Mouse (Mus musculus) liver, embryonic 15.5 days (tissue): ENCODE results near the gene Olfr692. TPM values are rescaled to one million over a fixed set of nuclear protein-coding genes. Genes with fewer than 3 reads are reported as not detected.
"Not testable (repeated sequence)": the region's sequence is repeated elsewhere in the genome, so short reads cannot be mapped to it uniquely, and the experiment has no call there.

Experiments
- ATAC-seq: fragments of 200-750 bp; cut with Nextera tagmentation; 2 replicates; pipeline ENCODE4 v1.8.0; 2017; ENCODE audit warnings: moderate number of reproducible peaks, mild to moderate bottlenecking, moderate library complexity; ENCODE audit not compliant: insufficient read depth
- H3K27ac ChIP-seq: fragments of 300-500 bp; sonication (generic); replicated peaks from 2 replicates; pipeline ENCODE4 v1.5.1; 2015; ENCODE audit warnings: mild to moderate bottlenecking, inconsistent platforms
- H3K27me3 ChIP-seq: fragments of 300-500 bp; sonication (generic); 2 replicates; pipeline ENCODE4 v1.6.1; 2015; ENCODE audit warnings: mild to moderate bottlenecking, inconsistent platforms
- H3K36me3 ChIP-seq: fragments of 300-500 bp; sonication (generic); replicated peaks from 2 replicates; pipeline ENCODE4 v1.6.1; 2015; ENCODE audit warnings: moderate library complexity, mild to moderate bottlenecking, inconsistent platforms
- H3K4me1 ChIP-seq: fragments of 300-500 bp; sonication (generic); replicated peaks from 2 replicates; pipeline ENCODE4 v1.6.1; 2015; ENCODE audit warnings: inconsistent platforms
- H3K4me2 ChIP-seq: fragments of 300-500 bp; sonication (generic); 2 replicates; pipeline ENCODE4 v1.6.1; 2015; ENCODE audit warnings: moderate library complexity, mild to moderate bottlenecking, inconsistent platforms
- H3K4me3 ChIP-seq: fragments of 300-500 bp; sonication (generic); replicated peaks from 2 replicates; pipeline ENCODE4 v1.5.1; 2015; ENCODE audit warnings: mild to moderate bottlenecking, inconsistent platforms
- H3K9ac ChIP-seq: fragments of 300-500 bp; sonication (generic); 2 replicates; pipeline ENCODE4 v1.6.1; 2015; ENCODE audit warnings: moderate library complexity, mild to moderate bottlenecking, inconsistent platforms
- H3K9me3 ChIP-seq: fragments of 300-500 bp; sonication (generic); replicated peaks from 2 replicates; pipeline ENCODE4 v1.6.1; 2016; ENCODE audit warnings: inconsistent platforms
- WGBS: fragments of 180-500 bp; shearing (Covaris S2); methylation state at CpG from one replicate; pipeline ENCODE4 v1.1.7; 2015; ENCODE audit warnings: mixed read lengths; ENCODE audit not compliant: insufficient replicate concordance; 5-methylcytosine and 5-hydroxymethylcytosine counted together
- polyA plus RNA-seq: library from polyadenylated mRNA; unstranded; fragments of >200 nt; fragmentation: Nextera tagmentation; extraction: Ambion mirVana; gene quantifications from 2 replicates; pipeline ENCODE4 v1.2.1, GENCODE M21; 2015

Olfr692 gene
- polyA plus RNA-seq, 1 experiment from 2014 or later, result not detected

DNA sequence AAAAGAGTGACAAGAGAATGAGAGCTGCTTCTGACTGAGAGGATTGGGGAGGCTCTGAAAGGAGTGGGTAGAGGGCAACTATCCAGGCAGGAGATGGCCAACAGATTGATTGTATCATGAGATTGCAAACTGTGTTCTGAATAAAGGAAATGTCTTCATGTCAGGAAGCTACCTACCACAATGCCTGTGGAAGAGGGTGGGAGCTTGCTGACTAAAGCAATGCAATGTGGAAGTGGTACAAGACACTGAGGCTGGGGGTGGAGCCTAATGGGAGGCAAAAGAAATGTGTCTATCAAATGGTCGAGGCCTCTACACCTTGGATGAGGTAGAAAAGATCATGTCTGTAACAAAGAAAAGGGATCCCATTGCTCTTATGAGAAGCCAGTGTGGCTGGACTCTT, 38.3 kb downstream of the Olfr692 start:
- peaks cover 5% of the 10 kb centered on the region; the same call in 1 of the 2 replicates for H3K27me3 ChIP-seq
- H3K9me3 ChIP-seq, result no peaks in the 10 kb centered on the region
- H3K27ac ChIP-seq, result no peak overlapping the region
- no peak for ATAC-seq
- whole genome bisulfite sequencing, result 32% methylated on average over 1 of the region's 1 CpGs
- H3K9ac ChIP-seq, result no peak overlapping the region
- H3K36me3 ChIP-seq, result no peaks in the 10 kb centered on the region
- H3K4me1 ChIP-seq, result no peaks in the 10 kb centered on the region
- H3K4me2 ChIP-seq, result no peak overlapping the region
- no peak overlapping the region for H3K4me3 ChIP-seq

- ATAC-seq, H3K36me3 ChIP-seq, H3K4me2 ChIP-seq, H3K9ac ChIP-seq, H3K4me1 ChIP-seq, H3K9me3 ChIP-seq, H3K27ac ChIP-seq, H3K4me3 ChIP-seq, H3K27me3 ChIP-seq: not testable (repeated sequence)
- WGBS, result 46% methylated on average over 8 of the region's 8 CpGs
These were observed 44.0 kb downstream of the Olfr692 start for GRCm38 (mm10) chr7:105411874-105412632.

GRCm38 (mm10) chr7:105414385-105414784, 46.4 kb downstream of the Olfr692 start:
- H3K4me2 ChIP-seq, result no peak overlapping the region
- H3K4me3 ChIP-seq, result no peak overlapping the region
- 40% methylated on average over 6 of the region's 6 CpGs for WGBS
- H3K27me3 ChIP-seq, result no peaks in the 10 kb centered on the region
- no peak overlapping the region for H3K9ac ChIP-seq
- no peak for ATAC-seq
- H3K36me3 ChIP-seq, result no peaks in the 10 kb centered on the region
- no peaks in the 10 kb centered on the region for H3K4me1 ChIP-seq
- no peaks in the 10 kb centered on the region for H3K9me3 ChIP-seq
- H3K27ac ChIP-seq, result no peak overlapping the region

GRCm38 (mm10) chr7:105416529-105416928, 48.5 kb downstream of the Olfr692 start:
- Histone ChIP-seq H3K4me1 (no peaks in the 10 kb centered on the region), H3K27me3 (no peaks in the 10 kb centered on the region), H3K36me3 (no peaks in the 10 kb centered on the region), H3K9me3 (no peaks in the 10 kb centered on the region), H3K4me3 (no peak overlapping the region), H3K9ac (no peak overlapping the region), H3K27ac (no peak overlapping the region), H3K4me2 (no peak overlapping the region)
- 74% methylated on average over 7 of the region's 7 CpGs for WGBS
- no peak for ATAC-seq

DNA sequence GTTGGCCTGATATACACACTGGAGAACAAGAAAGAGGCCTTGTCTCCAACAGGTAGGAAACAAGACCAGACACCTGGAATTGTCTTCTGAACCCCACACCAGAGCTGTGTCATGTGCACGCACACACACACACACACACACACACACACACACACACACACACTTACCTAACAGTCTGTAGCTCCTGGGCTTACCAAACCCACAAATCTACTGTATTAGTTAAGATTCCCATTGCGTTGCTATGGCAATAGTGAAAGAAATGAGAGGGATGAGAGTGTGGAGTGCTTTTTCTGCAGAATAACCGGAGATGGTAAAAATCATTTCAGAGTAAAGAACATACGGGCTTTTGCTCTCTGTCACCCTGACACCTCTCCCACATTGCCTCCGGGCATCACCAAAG, 50.1 kb downstream of the Olfr692 start:
- Histone ChIP-seq H3K4me1 (no peaks in the 10 kb centered on the region), H3K36me3 (no peaks in the 10 kb centered on the region), H3K4me2 (no peak overlapping the region), H3K27ac (no peak overlapping the region), H3K9ac (no peak overlapping the region), H3K9me3 (no peaks in the 10 kb centered on the region), H3K27me3 (no peaks in the 10 kb centered on the region), H3K4me3 (no peak overlapping the region)
- WGBS, result 66% methylated on average over 5 of the region's 5 CpGs
- ATAC-seq, result no peak

Other genes with a start within 250 kb of the Olfr692 start
- not detected in 2 replicates for gene Olfr683, start 221.2 kb upstream of the Olfr692 start, polyA plus RNA-seq
- gene Olfr684, start 204.6 kb upstream of the Olfr692 start, polyA plus RNA-seq, result not detected in 2 replicates
- not detected in 2 replicates for gene Olfr685, start 182.2 kb upstream of the Olfr692 start, polyA plus RNA-seq
- not detected in 2 replicates for gene Olfr686, start 160.7 kb upstream of the Olfr692 start, polyA plus RNA-seq
- gene Olfr688, start 80.1 kb upstream of the Olfr692 start, polyA plus RNA-seq, result not detected in 2 replicates
- not detected in 2 replicates for gene Olfr689, start 57.1 kb upstream of the Olfr692 start, polyA plus RNA-seq
- not detected in 2 replicates for gene Olfr690, start 34.1 kb upstream of the Olfr692 start, polyA plus RNA-seq
- not detected in 2 replicates for gene Olfr691, start 26.0 kb upstream of the Olfr692 start, polyA plus RNA-seq
- gene Gm5901, start 6.8 kb downstream of the Olfr692 start, polyA plus RNA-seq, result not detected in 2 replicates
- gene Fam160a2, start 31.8 kb downstream of the Olfr692 start, polyA plus RNA-seq, result 12.6 and 17.6 TPM in 2 replicates
- not detected in 2 replicates for gene Cnga4, start 36.3 kb downstream of the Olfr692 start, polyA plus RNA-seq
- not detected in 2 replicates for gene Cckbr, start 57.5 kb downstream of the Olfr692 start, polyA plus RNA-seq
- gene Cavin3, start 114.1 kb downstream of the Olfr692 start, polyA plus RNA-seq, result 5.5 and 5.7 TPM in 2 replicates
- 21.9 and 22.0 TPM in 2 replicates for gene Smpd1, start 186.1 kb downstream of the Olfr692 start, polyA plus RNA-seq
- gene Apbb1, start 213.4 kb downstream of the Olfr692 start, polyA plus RNA-seq, result 2.3 and 2.4 TPM in 2 replicates
- 343 and 400 TPM in 2 replicates for gene Hpx, start 231.9 kb downstream of the Olfr692 start, polyA plus RNA-seq